Comparison of ENCODE assay signal across 8 mouse cellular contexts in genomic region chr11:106269060-106269431, GRCm38 (mm10). TPM values are rescaled to one million over a fixed set of nuclear protein-coding genes. Genes with fewer than 3 reads are reported as not detected.
DNase-seq lines count a peak whose midpoint lies in the region; ATAC-seq lines count a peak whose summit lies in the region.

No protein-coding gene starts in this region.

- H3K4me2 ChIP-seq in forebrain, embryonic 12.5 days = no peak overlapping the region

- WGBS in forebrain, embryonic 12.5 days = 69% methylated on average over 3 of the region's 3 CpGs

- peak overlapping the region; percentile 78 for H3K27ac ChIP-seq in forebrain, embryonic 12.5 days

- H3K9me3 ChIP-seq in forebrain, embryonic 12.5 days = no peaks in the 10 kb centered on the region

- no peaks in the 10 kb centered on the region for H3K27me3 ChIP-seq in forebrain, embryonic 12.5 days

- no peak overlapping the region for H3K9ac ChIP-seq in forebrain, embryonic 12.5 days

- H3K36me3 ChIP-seq in forebrain, embryonic 12.5 days (replicated peaks) = peaks cover 35% of the 10 kb centered on the region

- H3K4me1 ChIP-seq in forebrain, embryonic 12.5 days = peaks cover 37% of the 10 kb centered on the region

- peak; percentile 52 to 80 for DNase-seq in adrenal gland, adult (ENCODE audit: inconsistent age in 2 of 2, low spot score in 1 of 2)
- no peak for DNase-seq in adrenal gland, postnatal 4 days (ENCODE audit: low spot score in 2 of 2)
- peak; percentile 12 for DNase-seq in NIH3T3 (ENCODE audit: low read depth)
- peak; percentile 35 for DNase-seq in kidney, adult 9 months
- DNase-seq in lung, postnatal 36 days = peak; percentile 40
- DNase-seq in thymus, postnatal 25 days = peak; percentile 77
- no peak for DNase-seq in left cerebral cortex, adult 11 months (ENCODE audit: low spot score)

- no peak overlapping the region for H3K4me3 ChIP-seq in forebrain, embryonic 12.5 days (replicated peaks)

- ATAC-seq in forebrain, embryonic 12.5 days (ENCODE audit: low FRiP score) = no peak

RNA-seq across cellular contexts. Expression of gene Smarcd2, which starts 3.7 kb away (rescaled TPM):
- total RNA-seq in adrenal gland, postnatal 4 days (2021) = 100 to 1,000 TPM; 104 to 117 TPM
- 26.1 and 26.5 TPM in 2 replicates for polyA plus RNA-seq in forebrain, embryonic 12.5 days (2016; fragmentation: Nextera tagmentation; extraction: Ambion mirVana)

RNA-seq across cellular contexts. Expression of gene Tcam1, which starts 7.4 kb away (rescaled TPM):
- total RNA-seq in adrenal gland, postnatal 4 days (2021) = under 1 TPM; 0.25 to 0.34 TPM
- 0.33 and 0.34 TPM in 2 replicates for polyA plus RNA-seq in forebrain, embryonic 12.5 days (2016; fragmentation: Nextera tagmentation; extraction: Ambion mirVana)

RNA-seq across cellular contexts. Expression of gene Psmc5, which starts 13.1 kb away (rescaled TPM):
- 100 to 1,000 TPM; 131 to 138 TPM for total RNA-seq in adrenal gland, postnatal 4 days (2021)
- polyA plus RNA-seq in forebrain, embryonic 12.5 days (2016; fragmentation: Nextera tagmentation; extraction: Ambion mirVana) = 334 and 335 TPM in 2 replicates

RNA-seq across cellular contexts. Expression of gene Ftsj3, which starts 13.2 kb away (rescaled TPM):
- total RNA-seq in adrenal gland, postnatal 4 days (2021) = 10 to 100 TPM; 69.3 to 71.0 TPM
- polyA plus RNA-seq in forebrain, embryonic 12.5 days (2016; fragmentation: Nextera tagmentation; extraction: Ambion mirVana) = 63.0 and 69.1 TPM in 2 replicates

RNA-seq across cellular contexts. Expression of gene Gh, which starts 32.6 kb away (rescaled TPM):
- under 1 TPM in 1 of 2 experiments, not detected in 1; 0.37 TPM for total RNA-seq in adrenal gland, postnatal 4 days (2021)
- polyA plus RNA-seq in forebrain, embryonic 12.5 days (2016; fragmentation: Nextera tagmentation; extraction: Ambion mirVana) = not detected in 2 replicates

Comparison
In these comparisons a context has a peak if more than half of its experiments do, and no peak if none do; other contexts are left out.
1. DNase-seq: peak in adrenal gland, adult (2 of 2), NIH3T3 (single experiment), kidney, adult 9 months (single experiment), lung, postnatal 36 days (single experiment) and thymus, postnatal 25 days (single experiment); none in adrenal gland, postnatal 4 days (0 of 2) and left cerebral cortex, adult 11 months (single experiment).